Mouse (Mus musculus) heart, postnatal 0 days (tissue): ENCODE results near the gene Fxr2. TPM values are rescaled to one million over a fixed set of nuclear protein-coding genes. Genes with fewer than 3 reads are reported as not detected.

Experiments used
- ATAC-seq: fragments of 200-750 bp; cut with Nextera tagmentation; 2 replicates; pipeline ENCODE4 v1.8.0; 2017; ENCODE audit warnings: low read depth, moderate number of reproducible peaks, moderate library complexity; ENCODE audit not compliant: insufficient read depth
- DNase-seq: peaks from one replicate; pipeline ENCODE4 v3.0.0-alpha.2; 2016; ENCODE audit warnings: low spot score
- H3K27ac ChIP-seq: fragments of 300-500 bp; sonication (generic); 2 replicates; pipeline ENCODE4 v1.5.1; 2014; ENCODE audit warnings: low read depth, mild to moderate bottlenecking
- H3K27me3 ChIP-seq: fragments of 300-500 bp; sonication (generic); 2 replicates; pipeline ENCODE4 v1.6.1; 2014; ENCODE audit warnings: low read length, mixed read lengths; ENCODE audit not compliant: control insufficient read depth, insufficient read depth
- H3K36me3 ChIP-seq: fragments of 300-500 bp; sonication (generic); replicated peaks from 2 replicates; pipeline ENCODE4 v1.6.1; 2014; ENCODE audit warnings: low read length, mixed read lengths; ENCODE audit not compliant: control insufficient read depth, insufficient read depth
- H3K4me1 ChIP-seq: fragments of 300-500 bp; sonication (generic); 2 replicates; pipeline ENCODE4 v1.6.1; 2014; ENCODE audit warnings: antibody characterized with exemption; ENCODE audit not compliant: control insufficient read depth, insufficient read depth
- H3K4me2 ChIP-seq: fragments of 300-500 bp; sonication (generic); 2 replicates; pipeline ENCODE4 v1.6.1; 2014; ENCODE audit warnings: low read depth, mild to moderate bottlenecking, low read length, moderate library complexity
- H3K4me3 ChIP-seq: fragments of 300-500 bp; sonication (generic); 2 replicates; pipeline ENCODE4 v1.5.1; 2014; ENCODE audit warnings: low read depth, low read length
- H3K9ac ChIP-seq: fragments of 300-500 bp; sonication (generic); replicated peaks from 2 replicates; pipeline ENCODE4 v1.6.1; 2014; ENCODE audit warnings: low read depth, low read length, mixed read lengths
- H3K9me3 ChIP-seq: fragments of 300-500 bp; sonication (generic); replicated peaks from 2 replicates; pipeline ENCODE4 v1.6.1; 2016; ENCODE audit warnings: low read length; ENCODE audit not compliant: control insufficient read depth
- CTCF ChIP-seq: IDR thresholded peaks from 2 replicates; pipeline ENCODE4 v1.5.1; 2016; ENCODE audit warnings: antibody characterized with exemption, control low read depth, low read depth
- EP300 ChIP-seq: IDR thresholded peaks from 2 replicates; pipeline ENCODE4 v1.6.1; 2016; ENCODE audit warnings: antibody characterized with exemption, low read depth
- WGBS: fragments of 180-500 bp; shearing (Covaris S2); extraction: QIAGEN DNeasy Blood & Tissue Kit; methylation state at CpG from one replicate; pipeline ENCODE4 v1.1.7; 2014; 5-methylcytosine and 5-hydroxymethylcytosine counted together
- polyA plus RNA-seq: library from polyadenylated mRNA; unstranded; fragments of >200 nt; fragmentation: Nextera tagmentation; extraction: Ambion mirVana; gene quantifications from 2 replicates; pipeline ENCODE4 v1.2.1, GENCODE M21; 2015
- total RNA-seq: library from RNA; depleted of rRNA; stranded (reverse); fragments of >200 nt; gene quantifications from 2 replicates; pipeline ENCODE4 v1.2.3, GENCODE M21; 2014; ENCODE audit warnings: low replicate concordance; rRNA removed

Fxr2 gene
- total RNA-seq (64.7 and 102 TPM in 2 replicates), polyA plus RNA-seq (15.8 and 17.7 TPM in 2 replicates)

DNA sequence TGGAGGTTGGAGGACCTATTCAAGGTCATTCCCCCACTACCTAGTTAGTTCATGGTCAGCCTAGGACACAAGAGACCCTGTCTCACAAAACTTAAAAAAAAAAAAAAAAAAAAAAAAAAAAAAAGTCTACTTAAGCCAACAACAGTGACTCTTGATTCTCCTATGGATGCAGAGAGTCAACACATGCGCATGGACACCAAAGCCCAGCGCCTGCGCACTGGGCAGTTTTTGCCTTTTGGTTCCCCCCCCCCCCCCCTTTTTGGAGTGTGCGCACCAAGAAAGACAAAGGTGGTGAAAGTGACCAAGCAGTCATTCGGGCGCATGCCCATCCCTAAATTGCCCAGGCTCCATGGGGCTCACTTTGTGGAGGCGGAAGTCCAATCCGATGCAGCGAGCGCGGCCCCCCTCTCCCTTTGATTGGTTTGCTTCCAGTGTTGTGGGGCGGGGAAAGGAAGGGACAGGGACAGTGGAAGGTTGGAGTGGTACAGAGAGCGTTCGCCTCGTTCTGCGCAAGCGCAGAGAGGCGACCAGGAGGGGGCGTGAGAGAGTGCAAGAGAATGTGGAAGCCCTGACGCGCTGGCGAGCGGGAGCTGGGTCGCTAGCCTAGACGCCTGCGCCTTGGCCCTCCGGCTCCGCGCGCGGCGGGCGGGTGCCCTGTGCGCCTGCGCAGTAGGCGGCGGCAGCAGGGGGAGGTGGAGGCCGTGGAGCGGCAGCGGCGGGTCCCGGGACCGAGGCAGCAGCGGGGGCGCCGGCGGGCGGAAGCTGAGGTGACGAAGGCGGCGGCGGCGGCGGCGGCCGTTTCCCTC lies at the start of gene Fxr2:
TSS of gene Fxr2 (plus strand) at position 707 of the 806 bp plus-strand sequence.
- Histone ChIP-seq H3K4me3 (peak within 1 kb of the TSS; percentile 98), H3K4me1 (peaks cover 19% of the 10 kb centered on the region), H3K9ac (peak within 1 kb of the TSS; percentile 97), H3K36me3 (no peaks in the 10 kb centered on the region; the same call in 1 of the 2 replicates), H3K27ac (peak within 1 kb of the TSS; percentile 97), H3K9me3 (no peaks in the 10 kb centered on the region), H3K27me3 (no peaks in the 10 kb centered on the region), H3K4me2 (peak within 1 kb of the TSS; percentile 85)
- TF ChIP-seq CTCF (peak; percentile 84), EP300 (no peak)
- DNase-seq (peak; percentile 100), ATAC-seq (peak; percentile 97)
- under 1% methylated on average over 35 of the region's 56 CpGs for WGBS

DNA sequence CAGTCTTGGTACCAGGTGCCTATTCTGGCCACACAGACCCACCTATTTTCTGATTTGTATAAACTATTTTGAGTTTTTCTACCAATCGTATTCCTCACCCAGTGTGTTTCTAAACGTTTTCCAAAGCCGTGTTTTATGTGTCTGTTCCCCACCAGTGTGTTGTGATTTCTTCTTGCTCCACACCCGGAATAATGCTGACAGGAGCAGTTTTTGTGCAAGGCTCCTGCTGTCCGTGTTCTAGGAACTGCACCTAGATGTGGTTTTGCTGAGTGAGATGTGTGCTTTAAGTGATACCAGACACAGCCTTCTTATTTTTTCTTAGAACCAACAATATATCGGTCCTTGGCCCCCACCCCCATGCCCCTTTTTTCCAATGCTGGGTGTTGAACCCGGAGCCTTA lies 48.8 kb upstream of the Fxr2 start:
- WGBS, result 79% methylated on average over 7 of the region's 7 CpGs
- DNase-seq (no peak), ATAC-seq (no peak)
- no peaks in the 10 kb centered on the region for H3K27me3 ChIP-seq
- H3K36me3 ChIP-seq, result peaks cover 20% of the 10 kb centered on the region
- H3K9me3 ChIP-seq, result no peaks in the 10 kb centered on the region
- TF ChIP-seq CTCF, result no peak
- no peak for TF ChIP-seq EP300
- no peak overlapping the region for H3K4me2 ChIP-seq
- H3K4me3 ChIP-seq, result no peak overlapping the region
- H3K9ac ChIP-seq, result no peak overlapping the region
- no peak overlapping the region for H3K27ac ChIP-seq
- peaks cover 8% of the 10 kb centered on the region; the same call in 1 of the 2 replicates for H3K4me1 ChIP-seq

- TF ChIP-seq EP300 (no peak), CTCF (no peak)
- no peak for DNase-seq
- H3K27ac ChIP-seq, result no peak overlapping the region
Observed at GRCm38 (mm10) chr11:69584937-69585336, 47.9 kb upstream of the Fxr2 start.

DNA sequence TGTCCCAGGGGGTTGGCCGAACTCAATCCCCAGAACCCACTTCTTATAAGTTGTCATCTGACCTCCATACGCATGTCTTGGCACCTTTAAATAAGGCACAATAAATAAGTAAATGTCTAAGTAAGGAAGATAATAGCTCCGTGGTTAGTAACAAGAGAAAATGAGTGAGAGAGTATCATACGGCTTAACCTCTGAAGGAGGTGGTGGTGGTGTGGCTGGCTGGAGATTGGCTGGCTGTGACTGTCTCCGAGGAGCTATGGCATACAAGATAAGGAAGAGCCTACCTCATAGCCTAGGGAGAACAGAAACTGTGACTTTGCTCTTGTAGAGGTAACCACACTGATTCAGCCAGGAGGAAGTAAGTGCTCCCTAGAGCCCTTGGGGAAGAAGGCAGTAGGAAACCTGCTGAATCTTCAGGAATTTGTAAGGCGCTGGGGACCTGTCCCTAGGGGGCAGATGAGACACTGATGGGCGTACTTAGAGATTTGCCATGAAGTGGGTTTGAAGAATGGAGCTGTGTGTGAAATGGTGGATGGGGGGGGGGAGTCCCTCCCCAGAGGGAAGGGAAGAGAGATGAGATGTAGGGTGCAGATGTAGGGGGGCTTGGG lies 47.0 kb upstream of the Fxr2 start:
- H3K4me1 ChIP-seq, result peaks cover 8% of the 10 kb centered on the region; the same call in 1 of the 2 replicates
- ATAC-seq (no peak), DNase-seq (no peak)
- WGBS, result 62% methylated on average over 7 of the region's 7 CpGs
- no peak overlapping the region for H3K4me2 ChIP-seq
- H3K9ac ChIP-seq, result no peak overlapping the region; the same call in 1 of the 2 replicates
- H3K9me3 ChIP-seq, result no peaks in the 10 kb centered on the region
- H3K27me3 ChIP-seq, result no peaks in the 10 kb centered on the region
- H3K27ac ChIP-seq, result no peak overlapping the region
- H3K4me3 ChIP-seq, result no peak overlapping the region
- TF ChIP-seq EP300 (no peak), CTCF (no peak)
- H3K36me3 ChIP-seq, result peaks cover 38% of the 10 kb centered on the region

More at GRCm38 (mm10) chr11:69584937-69585336, 47.9 kb upstream of the Fxr2 start:
- Histone ChIP-seq H3K36me3 (peaks cover 29% of the 10 kb centered on the region), H3K27me3 (no peaks in the 10 kb centered on the region), H3K9me3 (no peaks in the 10 kb centered on the region), H3K4me3 (no peak overlapping the region), H3K4me2 (no peak overlapping the region), H3K4me1 (peaks cover 8% of the 10 kb centered on the region; the same call in 1 of the 2 replicates), H3K9ac (no peak overlapping the region)
- ATAC-seq, result no peak
- 95% methylated on average over 13 of the region's 13 CpGs for WGBS

GRCm38 (mm10) chr11:69589207-69589834 lies 43.5 kb upstream of the Fxr2 start:
- TF ChIP-seq EP300 (no peak), CTCF (no peak)
- ATAC-seq, result no peak
- H3K36me3 ChIP-seq, result peaks cover 59% of the 10 kb centered on the region

More at GRCm38 (mm10) chr11:69589207-69589834, 43.5 kb upstream of the Fxr2 start:
- Histone ChIP-seq H3K4me3 (no peak overlapping the region), H3K9me3 (no peaks in the 10 kb centered on the region), H3K27me3 (no peaks in the 10 kb centered on the region), H3K4me2 (no peak overlapping the region), H3K4me1 (no peaks in the 10 kb centered on the region), H3K27ac (no peak overlapping the region), H3K9ac (no peak overlapping the region)
- DNase-seq, result no peak
- WGBS, result 84% methylated on average over 22 of the region's 22 CpGs
